Mouse (Mus musculus): ENCODE measurements around the gene Zdhhc14. TPM values are rescaled to one million over a fixed set of nuclear protein-coding genes. Genes with fewer than 3 reads are reported as not detected.

The Zdhhc14 gene
- polyA plus RNA-seq, 1 experiment from 2014 or later, result 7.2 TPM

- no peaks in the 10 kb centered on the region for H3K27me3 ChIP-seq (replicated peaks)
- no peak overlapping the region for H3K27ac ChIP-seq
- no peaks in the 10 kb centered on the region for H3K9me3 ChIP-seq
- no peak for ATAC-seq (ENCODE audit: low FRiP score, low read depth)
- H3K9ac ChIP-seq, result no peak overlapping the region
- H3K4me3 ChIP-seq, result no peak overlapping the region
- no peak overlapping the region for H3K4me2 ChIP-seq (replicated peaks)
- H3K36me3 ChIP-seq, result no peaks in the 10 kb centered on the region
- no peaks in the 10 kb centered on the region for H3K4me1 ChIP-seq
- 72% methylated on average over 5 of the region's 5 CpGs for WGBS
Measured at GRCm38 (mm10) chr17:5595068-5595467, 102.7 kb downstream of the Zdhhc14 start.

DNA sequence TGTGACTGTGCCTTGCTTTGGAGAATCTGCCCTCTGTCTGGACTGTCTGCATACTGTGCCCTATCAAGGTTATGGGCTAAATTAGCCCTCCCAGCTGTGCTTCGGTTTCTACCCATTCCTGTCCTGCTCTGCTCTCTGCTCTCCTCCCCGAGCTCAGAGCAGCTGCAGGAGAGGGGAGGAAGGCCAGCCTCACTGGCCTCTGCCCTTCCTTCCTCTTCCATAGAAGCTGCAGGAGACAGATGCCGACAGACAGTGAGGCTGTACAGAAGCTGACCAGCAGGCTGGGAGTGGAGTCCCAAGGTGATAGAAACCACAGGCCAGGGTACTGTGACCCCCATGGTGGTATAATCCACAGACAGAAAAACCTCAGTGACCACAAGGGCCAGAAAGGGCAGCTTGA lies 104.1 kb downstream of the Zdhhc14 start:
- H3K4me1 ChIP-seq, result no peaks in the 10 kb centered on the region
- H3K9ac ChIP-seq, result no peak overlapping the region
- no peaks in the 10 kb centered on the region for H3K9me3 ChIP-seq
- H3K27me3 ChIP-seq (replicated peaks), result no peaks in the 10 kb centered on the region
- no peaks in the 10 kb centered on the region for H3K36me3 ChIP-seq
- H3K4me3 ChIP-seq, result no peak overlapping the region
- no peak overlapping the region for H3K4me2 ChIP-seq (replicated peaks)
- WGBS, result 67% methylated on average over 3 of the region's 3 CpGs
- H3K27ac ChIP-seq, result no peak overlapping the region
- no peak for ATAC-seq (ENCODE audit: low FRiP score, low read depth)

DNA sequence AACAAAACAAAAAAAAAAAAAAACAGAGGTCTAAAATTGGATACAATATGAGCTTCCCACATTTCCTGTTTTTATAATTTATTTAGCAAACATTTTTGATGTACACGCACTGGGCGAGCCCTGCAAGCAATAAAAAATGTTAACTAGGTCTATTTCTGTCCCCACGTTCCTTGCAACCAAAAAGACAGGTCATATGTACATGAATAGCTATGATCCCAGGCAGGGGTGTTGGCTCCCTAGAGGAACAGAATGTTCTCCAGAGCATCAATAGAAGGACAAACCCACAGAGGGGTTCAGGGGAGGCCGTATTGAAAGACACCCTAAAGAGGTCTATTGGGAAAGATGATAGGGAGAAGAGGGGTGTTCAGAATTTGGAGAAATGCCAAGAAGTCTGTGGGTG lies 106.6 kb downstream of the Zdhhc14 start:
- Histone ChIP-seq H3K4me3 (no peak overlapping the region), H3K9me3 (no peaks in the 10 kb centered on the region), H3K36me3 (no peaks in the 10 kb centered on the region), H3K4me1 (no peaks in the 10 kb centered on the region), H3K27me3 (replicated peaks) (no peaks in the 10 kb centered on the region), H3K9ac (no peak overlapping the region), H3K27ac (no peak overlapping the region), H3K4me2 (replicated peaks) (no peak overlapping the region)
- 85% methylated on average over 4 of the region's 4 CpGs for WGBS
- no peak for ATAC-seq (ENCODE audit: low FRiP score, low read depth)

DNA sequence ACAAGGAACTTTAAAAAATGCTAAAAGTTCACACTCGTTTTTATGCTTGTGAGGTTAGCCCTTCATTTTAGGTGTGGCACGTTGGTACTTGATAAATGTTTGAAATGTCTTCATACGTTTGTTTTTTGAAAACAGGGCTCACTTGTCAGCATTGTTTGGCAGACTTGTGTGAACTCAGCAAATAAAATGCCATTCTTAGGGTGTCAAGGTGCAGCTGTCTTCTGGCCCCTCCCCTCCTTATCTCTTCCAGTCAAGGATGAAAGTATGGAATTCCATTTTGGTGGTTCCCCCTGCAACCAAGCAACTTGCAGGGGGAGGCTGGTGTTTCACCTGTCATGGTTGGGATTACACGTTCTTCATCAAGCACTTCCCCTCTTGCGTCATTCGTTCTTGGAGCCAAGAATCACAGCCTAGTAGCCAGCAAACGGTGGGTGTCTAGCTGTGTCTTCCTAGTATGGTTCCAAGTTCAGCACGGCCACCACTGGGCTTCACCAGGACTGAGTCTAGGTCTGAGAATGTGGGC lies 108.2 kb downstream of the Zdhhc14 start:
- Histone ChIP-seq H3K4me3 (no peak overlapping the region), H3K4me2 (replicated peaks) (no peak overlapping the region), H3K27ac (no peak overlapping the region), H3K36me3 (no peaks in the 10 kb centered on the region), H3K9ac (no peak overlapping the region), H3K9me3 (no peaks in the 10 kb centered on the region), H3K27me3 (replicated peaks) (no peaks in the 10 kb centered on the region), H3K4me1 (no peaks in the 10 kb centered on the region)
- no peak for ATAC-seq (ENCODE audit: low FRiP score, low read depth)
- 88% methylated on average over 8 of the region's 8 CpGs for WGBS

DNA sequence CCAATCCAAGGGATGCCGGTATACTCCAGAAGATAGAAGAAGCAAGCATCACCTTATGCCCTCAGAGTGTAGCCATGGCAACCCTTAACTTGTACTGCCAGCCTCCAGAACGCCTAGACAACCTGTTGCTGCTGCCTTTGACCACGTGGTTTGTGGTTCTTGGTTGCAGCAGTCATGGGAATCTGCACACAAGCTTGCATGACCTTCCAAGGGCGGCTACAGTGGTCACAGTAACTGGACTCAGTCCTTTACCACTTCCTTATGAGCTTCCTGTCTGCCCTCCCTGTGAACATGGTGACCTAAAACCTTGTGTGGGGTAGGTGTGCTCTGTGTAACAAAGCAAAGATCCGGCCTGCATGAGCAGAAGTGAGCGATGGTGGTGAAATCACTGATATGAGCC lies 109.6 kb downstream of the Zdhhc14 start:
- Histone ChIP-seq H3K4me2 (replicated peaks) (no peak overlapping the region), H3K9me3 (no peaks in the 10 kb centered on the region), H3K4me3 (no peak overlapping the region), H3K27me3 (replicated peaks) (no peaks in the 10 kb centered on the region), H3K4me1 (peaks cover 9% of the 10 kb centered on the region), H3K27ac (no peak overlapping the region), H3K36me3 (no peaks in the 10 kb centered on the region), H3K9ac (no peak overlapping the region)
- 89% methylated on average over 6 of the region's 6 CpGs for whole genome bisulfite sequencing
- ATAC-seq (ENCODE audit: low FRiP score, low read depth), result no peak

DNA sequence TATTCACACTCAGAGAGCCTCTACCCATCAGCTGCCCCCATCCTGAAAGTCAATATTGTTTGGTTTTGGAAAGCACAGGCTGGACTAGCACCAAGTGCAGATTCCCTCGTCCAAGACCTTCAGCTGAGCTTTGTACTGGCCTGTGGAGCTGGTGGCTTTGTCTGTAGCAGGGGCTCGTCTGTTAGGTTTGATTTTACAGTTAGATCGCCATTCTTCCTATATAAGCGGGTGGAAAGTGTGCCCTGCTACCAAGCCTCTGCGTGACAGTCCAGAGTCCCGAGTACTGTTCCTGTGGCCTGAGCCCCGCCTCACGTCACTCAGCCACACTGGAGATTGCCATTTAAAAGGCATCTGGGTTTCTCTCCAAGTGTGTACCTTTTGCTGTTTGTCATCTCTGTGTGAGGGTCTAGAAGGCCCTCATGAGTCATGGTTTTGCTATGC lies 113.8 kb downstream of the Zdhhc14 start:
- H3K4me3 ChIP-seq, result no peak overlapping the region
- 65% methylated on average over 8 of the region's 8 CpGs for WGBS
- ATAC-seq (ENCODE audit: low FRiP score, low read depth), result no peak
- H3K27me3 ChIP-seq (replicated peaks), result no peaks in the 10 kb centered on the region
- no peaks in the 10 kb centered on the region for H3K36me3 ChIP-seq
- H3K4me1 ChIP-seq, result peaks cover 9% of the 10 kb centered on the region
- no peak overlapping the region for H3K9ac ChIP-seq
- no peaks in the 10 kb centered on the region for H3K9me3 ChIP-seq
- H3K4me2 ChIP-seq (replicated peaks), result no peak overlapping the region
- no peak overlapping the region for H3K27ac ChIP-seq

DNA sequence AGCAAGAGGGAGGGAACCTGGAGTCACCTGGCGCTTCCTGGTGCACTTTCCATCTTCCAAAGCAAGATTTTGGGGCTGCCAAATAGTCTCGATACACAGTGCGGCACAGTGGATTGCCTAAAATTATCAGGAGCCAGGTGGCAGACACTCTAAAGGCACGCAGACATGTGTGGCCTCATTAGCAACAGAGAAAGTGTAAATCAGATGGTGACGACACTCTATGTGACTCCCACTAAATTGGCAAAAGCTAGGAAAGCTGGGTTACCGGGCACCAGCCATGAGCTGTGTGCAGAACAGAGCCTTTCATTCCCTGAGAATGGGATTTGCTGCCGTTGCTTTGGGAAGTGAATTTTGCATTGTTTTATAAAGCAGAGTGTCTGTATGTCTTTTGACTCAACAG lies 115.0 kb downstream of the Zdhhc14 start:
- Histone ChIP-seq H3K9ac (no peak overlapping the region), H3K4me3 (no peak overlapping the region), H3K27ac (no peak overlapping the region), H3K9me3 (no peaks in the 10 kb centered on the region), H3K4me2 (replicated peaks) (no peak overlapping the region), H3K36me3 (no peaks in the 10 kb centered on the region), H3K4me1 (peaks cover 9% of the 10 kb centered on the region), H3K27me3 (replicated peaks) (no peaks in the 10 kb centered on the region)
- no peak for ATAC-seq (ENCODE audit: low FRiP score, low read depth)
- 83% methylated on average over 7 of the region's 7 CpGs for WGBS

- Histone ChIP-seq H3K4me1 (peaks cover 9% of the 10 kb centered on the region), H3K36me3 (no peaks in the 10 kb centered on the region), H3K4me3 (no peak overlapping the region), H3K9ac (no peak overlapping the region), H3K4me2 (replicated peaks) (no peak overlapping the region), H3K27ac (no peak overlapping the region), H3K9me3 (no peaks in the 10 kb centered on the region), H3K27me3 (replicated peaks) (no peaks in the 10 kb centered on the region)
- ATAC-seq (ENCODE audit: low FRiP score, low read depth), result no peak
- WGBS, result 83% methylated on average over 4 of the region's 4 CpGs
Measured at GRCm38 (mm10) chr17:5609875-5610552, 117.7 kb downstream of the Zdhhc14 start.

GRCm38 (mm10) chr17:5612236-5612635 lies 119.9 kb downstream of the Zdhhc14 start:
- H3K9ac ChIP-seq, result no peak overlapping the region
- ATAC-seq (ENCODE audit: low FRiP score, low read depth), result no peak
- 75% methylated on average over 4 of the region's 4 CpGs for WGBS

DNA sequence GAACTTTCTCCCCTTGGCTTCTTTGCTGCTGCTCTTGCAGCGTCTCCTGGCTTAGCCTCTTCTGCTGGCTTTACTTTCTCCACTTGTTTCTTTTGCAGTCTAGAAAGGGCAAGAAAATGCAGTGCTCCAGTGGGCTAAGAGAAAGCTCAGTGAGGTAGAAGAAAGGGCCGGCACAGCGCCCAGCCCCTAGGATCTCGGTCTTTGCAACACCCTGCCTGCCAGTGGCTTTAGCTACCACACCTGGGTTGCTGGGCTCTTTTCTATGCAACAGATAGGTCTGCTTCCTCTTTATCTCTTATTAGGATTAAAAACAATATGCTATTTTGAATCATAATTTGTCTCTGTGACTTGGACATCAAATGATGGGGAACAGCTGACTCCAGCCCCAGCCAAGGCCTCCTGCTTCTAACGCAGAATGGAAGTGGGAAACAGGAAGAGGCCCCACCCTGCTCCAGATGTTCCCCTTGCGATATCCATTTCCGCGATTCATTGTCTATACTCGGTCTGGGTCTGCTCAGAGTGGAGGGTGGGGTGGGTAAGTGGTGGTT lies 122.5 kb downstream of the Zdhhc14 start:
- Histone ChIP-seq H3K36me3 (no peaks in the 10 kb centered on the region), H3K27me3 (replicated peaks) (no peaks in the 10 kb centered on the region), H3K4me3 (no peak overlapping the region), H3K9ac (no peak overlapping the region), H3K4me1 (no peaks in the 10 kb centered on the region; the same call in 1 of the 2 replicates), H3K27ac (no peak overlapping the region), H3K4me2 (replicated peaks) (no peak overlapping the region), H3K9me3 (no peaks in the 10 kb centered on the region)
- 80% methylated on average over 9 of the region's 9 CpGs for WGBS
- no peak for ATAC-seq (ENCODE audit: low FRiP score, low read depth)

More at GRCm38 (mm10) chr17:5612236-5612635, 119.9 kb downstream of the Zdhhc14 start:
- no peaks in the 10 kb centered on the region for H3K36me3 ChIP-seq
- no peak overlapping the region for H3K4me3 ChIP-seq
- H3K27me3 ChIP-seq (replicated peaks), result no peaks in the 10 kb centered on the region
- no peak overlapping the region for H3K27ac ChIP-seq
- H3K4me1 ChIP-seq, result no peaks in the 10 kb centered on the region; the same call in 1 of the 2 replicates
- no peak overlapping the region for H3K4me2 ChIP-seq (replicated peaks)
- H3K9me3 ChIP-seq, result no peaks in the 10 kb centered on the region

DNA sequence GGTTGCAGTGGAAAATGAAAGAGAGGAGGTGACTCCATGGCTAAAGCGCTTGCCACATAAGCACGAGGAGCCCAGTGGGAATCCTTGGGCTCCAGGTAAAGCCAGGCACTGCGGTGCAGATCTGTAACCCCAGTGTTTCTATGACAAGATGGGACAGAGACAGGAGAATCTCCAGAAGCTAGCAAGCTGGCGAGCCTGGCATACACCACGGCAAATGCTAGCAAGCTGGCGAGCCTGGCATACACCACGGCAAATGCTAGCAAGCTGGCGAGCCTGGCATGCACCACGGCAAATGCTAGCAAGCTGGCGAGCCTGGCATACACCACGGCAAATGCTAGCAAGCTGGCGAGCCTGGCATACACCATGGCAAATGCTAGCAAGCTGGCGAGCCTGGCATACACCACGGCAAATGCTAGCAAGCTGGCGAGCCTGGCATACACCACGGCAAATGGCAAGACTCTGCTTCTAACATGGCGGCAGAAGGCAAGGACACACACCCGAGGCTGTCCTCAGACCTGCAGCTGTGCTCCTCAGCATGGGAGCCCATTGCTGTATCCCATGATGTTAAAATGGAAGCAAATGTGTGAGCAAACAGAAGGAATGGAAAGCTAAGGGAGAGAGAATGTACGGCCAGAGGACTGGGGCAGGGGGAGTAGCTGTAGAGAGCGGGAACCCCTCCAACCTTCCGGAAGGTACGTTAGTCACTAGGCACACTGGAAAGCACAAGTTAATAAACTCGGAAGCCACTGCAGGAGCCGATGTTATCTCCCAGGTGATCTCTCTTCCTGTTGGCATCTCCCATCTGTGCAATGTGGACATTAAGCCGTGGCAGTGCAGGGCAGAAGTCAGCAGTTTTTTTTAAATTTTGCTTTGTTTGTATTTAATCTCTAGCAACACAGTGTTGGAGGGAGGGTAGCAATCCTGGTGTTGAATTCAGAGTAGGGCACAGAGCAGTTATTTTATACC lies 129.6 kb downstream of the Zdhhc14 start:
- Histone ChIP-seq H3K27me3 (replicated peaks) (no peaks in the 10 kb centered on the region), H3K9me3 (no peaks in the 10 kb centered on the region), H3K9ac (no peak overlapping the region), H3K4me3 (no peak overlapping the region), H3K4me1 (no peaks in the 10 kb centered on the region), H3K27ac (no peak overlapping the region), H3K4me2 (replicated peaks) (no peak overlapping the region), H3K36me3 (no peaks in the 10 kb centered on the region)
- no peak for ATAC-seq (ENCODE audit: low FRiP score, low read depth)
- 90% methylated on average over 25 of the region's 25 CpGs for WGBS

- H3K27ac ChIP-seq, result no peak overlapping the region
- H3K9ac ChIP-seq, result no peak overlapping the region
- H3K4me2 ChIP-seq (replicated peaks), result no peak overlapping the region
- no peak for ATAC-seq (ENCODE audit: low FRiP score, low read depth)
- no peaks in the 10 kb centered on the region for H3K27me3 ChIP-seq (replicated peaks)
- no peaks in the 10 kb centered on the region for H3K36me3 ChIP-seq
- no peak overlapping the region for H3K4me3 ChIP-seq
- 72% methylated on average over 6 of the region's 6 CpGs for WGBS
- H3K9me3 ChIP-seq, result no peaks in the 10 kb centered on the region
- no peaks in the 10 kb centered on the region for H3K4me1 ChIP-seq
Measured at GRCm38 (mm10) chr17:5622764-5623163, 130.4 kb downstream of the Zdhhc14 start.
